Mouse (Mus musculus) MEL (cell line): Measurements from ENCODE around the gene Tll1.

Experiments used
- CTCF ChIP-seq, 3 experiments: IDR thresholded peaks in 2 of 3; conservative IDR thresholded peaks in 1 of 3; 2 replicates each; pipeline ENCODE4 v1.5.1; 2011 to 2012; ENCODE audit warnings: low read length in 3 of 3, low read depth in 2 of 3, mild to moderate bottlenecking in 2 of 3, improper control_type of control experiment in 1 of 3, inconsistent platforms in 1 of 3, mixed read lengths in 1 of 3, moderate library complexity in 1 of 3; ENCODE audit not compliant: control insufficient read depth in 1 of 3, insufficient read depth in 1 of 3, poor library complexity in 1 of 3, severe bottlenecking in 1 of 3
- GATA1 ChIP-seq: IDR thresholded peaks from 2 replicates; pipeline ENCODE4 v1.6.1; 2011; ENCODE audit warnings: low read depth, low read length, improper control_type of control experiment
- POLR2A ChIP-seq, 2 experiments: IDR thresholded peaks; 2 replicates each; pipeline ENCODE4 v1.6.1; 2011 to 2012; ENCODE audit warnings: low read length in 2 of 2, mild to moderate bottlenecking in 2 of 2, control low read depth in 1 of 2, improper control_type of control experiment in 1 of 2, low read depth in 1 of 2, moderate library complexity in 1 of 2; ENCODE audit not compliant: control insufficient read depth in 1 of 2, insufficient read depth in 1 of 2, poor library complexity in 1 of 2
- SIN3A ChIP-seq: IDR thresholded peaks from 2 replicates; pipeline ENCODE4 v1.6.1; 2012; ENCODE audit warnings: low read length, improper control_type of control experiment, inconsistent platforms
- TAL1 ChIP-seq: IDR thresholded peaks from 2 replicates; pipeline ENCODE4 v1.6.1; 2012; ENCODE audit warnings: mild to moderate bottlenecking, inconsistent platforms, low read length, moderate library complexity, mixed read lengths
- TCF12 ChIP-seq: IDR thresholded peaks from 2 replicates; pipeline ENCODE4 v1.6.1; 2014; ENCODE audit warnings: low read depth, mild to moderate bottlenecking, inconsistent platforms, low read length, improper control_type of control experiment, moderate library complexity

GRCm38 (mm10) chr8:64023027-64023426 lies 183.0 kb downstream of the Tll1 start:
- TF ChIP-seq TCF12 (no peak), CTCF (IDR thresholded peaks at IDR 0.05 in 2 of 3, conservative IDR thresholded peaks at IDR 0.05 in 1 of 3; ENCODE audit: control insufficient read depth in 1 of 3, insufficient read depth in 1 of 3, low read depth in 2 of 3, low read length in 3 of 3, poor library complexity in 1 of 3, severe bottlenecking in 1 of 3) (no peak), TAL1 (no peak), GATA1 (no peak), SIN3A (no peak), POLR2A (IDR thresholded peaks at IDR 0.05; ENCODE audit: control insufficient read depth in 1 of 2, insufficient read depth in 1 of 2, low read depth in 1 of 2, low read length in 2 of 2, poor library complexity in 1 of 2) (no peak)
